Mouse (Mus musculus): ENCODE results near the gene Lgr5.

GRCm38 (mm10) chr10:115476506-115476905 is 111.1 kb downstream of the Lgr5 start:
- TF ChIP-seq GATA1 (IDR thresholded peaks at IDR 0.05; ENCODE audit: borderline replicate concordance, low read length) (no peak), CTCF (IDR thresholded peaks at IDR 0.05; ENCODE audit: low read depth, low read length) (no peak), POLR2AphosphoS5 (IDR thresholded peaks at IDR 0.05; ENCODE audit: insufficient replicate concordance, low read depth, low read length) (no peak), GATA2 (IDR thresholded peaks at IDR 0.05; ENCODE audit: borderline replicate concordance, low read depth, low read length) (no peak)
